Mouse (Mus musculus) urinary bladder, adult 2 months (tissue): Measurements from ENCODE around the gene Hoxd3. TPM values are rescaled to one million over a fixed set of nuclear protein-coding genes. Genes with fewer than 3 reads are reported as not detected.

Experiments used
- DNase-seq: peaks from one replicate; pipeline ENCODE4 v3.0.0; 2022; ENCODE audit warnings: low spot score
- polyA plus RNA-seq: library from polyadenylated mRNA; depleted of rRNA; stranded (reverse); fragments of >200 nt; gene quantifications from 2 replicates; pipeline ENCODE4 v1.2.3, GENCODE M21; 2012

Hoxd3 gene
- polyA plus RNA-seq, 1 experiment: 2.6 TPM

GRCm38 (mm10) chr2:74679596-74679971 lies 32.1 kb upstream of the Hoxd3 start:
- DNase-seq: peak; percentile 34

GRCm38 (mm10) chr2:74679980-74680379 lies 31.7 kb upstream of the Hoxd3 start:
- DNase-seq: no peak

GRCm38 (mm10) chr2:74680561-74681398 lies 30.9 kb upstream of the Hoxd3 start:
- no peak for DNase-seq

DNA sequence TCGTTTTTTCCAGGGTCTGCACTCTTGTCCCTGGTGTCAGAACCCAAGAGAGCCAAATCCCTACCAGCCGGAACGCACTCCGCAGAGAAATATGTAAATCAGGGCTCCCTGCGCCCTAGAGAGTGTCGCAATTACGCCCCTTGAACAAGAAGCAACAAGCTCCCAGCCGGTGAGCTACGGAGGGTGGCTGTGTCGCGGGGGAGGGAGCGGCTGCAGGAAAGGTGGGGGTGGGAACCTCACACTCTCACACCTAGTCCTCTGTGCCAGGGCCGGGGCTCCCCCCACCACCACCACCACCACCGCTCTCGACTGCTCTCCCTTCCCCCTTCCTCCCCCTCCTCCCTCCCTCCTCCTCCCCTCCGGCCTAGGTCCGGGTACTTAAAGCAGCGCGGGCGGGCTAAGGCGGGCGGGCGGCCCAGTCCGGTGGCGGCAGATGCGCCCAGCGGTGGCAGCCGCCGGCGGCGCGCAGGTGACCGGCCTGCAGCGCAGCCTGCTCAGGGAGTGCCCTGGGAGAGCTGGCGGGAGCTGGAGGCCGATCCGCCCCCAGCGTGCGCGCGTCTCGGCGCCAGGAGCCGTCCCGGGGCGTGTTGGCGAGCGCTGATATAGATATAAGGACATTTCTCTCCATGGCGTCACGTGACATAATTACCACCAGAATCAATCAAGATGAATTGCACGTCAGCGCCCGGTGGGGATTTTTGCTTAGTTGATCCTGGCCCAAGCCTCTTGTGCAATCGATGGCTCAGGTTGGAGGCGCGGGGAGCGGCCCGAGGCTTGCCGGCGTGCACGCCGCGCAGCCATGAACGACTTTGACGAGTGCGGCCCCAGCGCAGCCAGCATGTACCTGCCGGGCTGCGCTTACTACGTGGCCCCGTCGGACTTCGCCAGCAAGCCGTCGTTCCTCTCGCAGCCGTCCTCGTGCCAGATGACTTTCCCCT lies 29.9 kb upstream of the Hoxd3 start:
- peak; percentile 57 for DNase-seq

- DNase-seq: peak; percentile 32
Measured at GRCm38 (mm10) chr2:74682796-74683195, 28.9 kb upstream of the Hoxd3 start.

- no peak for DNase-seq
Measured at GRCm38 (mm10) chr2:74683471-74683951, 28.2 kb upstream of the Hoxd3 start.

DNA sequence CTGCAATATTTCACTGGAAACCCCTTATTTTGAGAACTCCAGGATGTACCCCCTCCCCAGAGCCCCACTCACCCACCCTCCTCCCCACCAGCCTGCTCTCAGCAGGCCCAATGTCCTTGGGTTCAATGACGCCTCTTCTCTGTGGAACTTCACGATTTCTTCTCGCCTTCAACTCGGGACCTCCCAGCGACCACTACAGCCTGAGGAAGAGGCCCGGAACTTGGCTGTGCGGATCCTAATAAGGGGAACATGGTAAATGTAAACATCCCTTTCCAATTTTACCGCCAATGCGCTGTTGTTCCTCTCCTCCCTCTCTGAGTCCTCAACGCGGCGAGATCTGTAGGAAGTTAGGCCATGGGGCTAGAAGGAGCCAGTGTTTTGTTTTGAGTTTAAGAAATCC lies 27.6 kb upstream of the Hoxd3 start:
- no peak for DNase-seq

- no peak for DNase-seq
Measured at GRCm38 (mm10) chr2:74685059-74685603, 26.6 kb upstream of the Hoxd3 start.

DNA sequence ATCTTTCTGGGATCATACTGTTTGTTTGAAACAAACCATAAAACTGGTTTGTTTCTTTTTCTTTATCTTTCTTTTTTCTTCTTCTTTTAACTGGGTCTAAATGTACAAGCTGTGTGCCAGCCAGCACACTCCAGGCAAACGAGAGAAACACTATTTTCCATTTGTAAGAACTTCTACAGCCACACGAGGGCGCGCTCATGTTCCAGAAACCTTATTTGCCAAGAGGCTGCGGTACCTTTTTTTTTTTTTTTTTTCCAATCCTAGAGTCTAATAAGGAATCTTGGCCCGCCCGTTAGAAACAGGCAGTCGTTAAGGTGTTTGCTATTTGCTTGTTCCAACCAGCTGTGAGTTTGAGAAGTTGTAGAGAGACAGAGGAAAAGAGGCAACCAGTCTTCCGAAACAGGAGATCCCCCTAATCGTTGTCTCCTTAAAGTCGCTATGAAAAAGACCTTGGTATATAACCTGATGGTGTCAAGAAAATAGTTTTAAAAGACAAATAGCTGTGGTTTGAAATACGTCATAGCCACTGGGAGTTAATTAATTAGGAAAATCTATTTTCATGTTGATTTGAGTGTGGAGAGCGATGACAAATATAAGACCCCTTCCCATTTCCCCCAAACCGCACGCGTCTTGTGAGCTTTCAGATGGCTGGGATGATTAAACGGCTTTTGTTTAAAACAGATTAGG lies 25.3 kb upstream of the Hoxd3 start:
- no peak for DNase-seq

DNA sequence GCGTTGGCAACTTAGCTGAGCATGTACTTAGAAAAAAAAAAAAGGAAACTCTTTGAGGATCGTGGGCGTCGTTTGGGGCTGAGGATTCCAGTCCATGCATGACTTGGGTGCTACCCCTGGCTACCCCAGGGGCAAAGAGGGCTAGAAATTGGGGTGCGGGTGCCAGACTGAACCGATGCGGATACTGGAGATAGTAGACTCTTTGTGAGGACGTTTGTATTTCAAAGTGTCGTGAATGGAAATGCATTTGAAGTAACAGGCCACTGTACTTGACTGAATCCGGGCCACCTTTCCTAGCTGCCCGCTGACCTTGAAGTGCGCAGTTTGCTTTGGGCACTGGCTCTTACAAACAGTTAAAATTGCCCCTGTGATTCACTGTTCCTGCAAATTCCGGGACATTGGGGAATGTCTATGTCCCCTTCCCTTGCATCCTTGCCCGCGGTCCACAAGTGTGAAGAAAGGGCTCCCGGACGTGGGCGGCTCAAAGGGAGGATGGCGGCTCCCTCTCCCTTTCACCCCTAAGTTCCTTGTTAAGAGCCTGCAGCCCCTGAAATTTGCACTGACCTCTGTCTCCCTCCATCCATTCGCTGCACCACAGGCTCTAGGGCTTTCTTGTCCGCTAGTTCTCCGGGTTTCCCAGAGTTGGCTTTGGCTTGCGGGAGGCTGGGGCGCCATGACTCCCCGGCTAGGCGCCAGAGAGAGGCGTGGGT lies 24.6 kb upstream of the Hoxd3 start:
- DNase-seq: no peak

GRCm38 (mm10) chr2:74687698-74688555 lies 23.8 kb upstream of the Hoxd3 start:
- DNase-seq: peak; percentile 12

DNA sequence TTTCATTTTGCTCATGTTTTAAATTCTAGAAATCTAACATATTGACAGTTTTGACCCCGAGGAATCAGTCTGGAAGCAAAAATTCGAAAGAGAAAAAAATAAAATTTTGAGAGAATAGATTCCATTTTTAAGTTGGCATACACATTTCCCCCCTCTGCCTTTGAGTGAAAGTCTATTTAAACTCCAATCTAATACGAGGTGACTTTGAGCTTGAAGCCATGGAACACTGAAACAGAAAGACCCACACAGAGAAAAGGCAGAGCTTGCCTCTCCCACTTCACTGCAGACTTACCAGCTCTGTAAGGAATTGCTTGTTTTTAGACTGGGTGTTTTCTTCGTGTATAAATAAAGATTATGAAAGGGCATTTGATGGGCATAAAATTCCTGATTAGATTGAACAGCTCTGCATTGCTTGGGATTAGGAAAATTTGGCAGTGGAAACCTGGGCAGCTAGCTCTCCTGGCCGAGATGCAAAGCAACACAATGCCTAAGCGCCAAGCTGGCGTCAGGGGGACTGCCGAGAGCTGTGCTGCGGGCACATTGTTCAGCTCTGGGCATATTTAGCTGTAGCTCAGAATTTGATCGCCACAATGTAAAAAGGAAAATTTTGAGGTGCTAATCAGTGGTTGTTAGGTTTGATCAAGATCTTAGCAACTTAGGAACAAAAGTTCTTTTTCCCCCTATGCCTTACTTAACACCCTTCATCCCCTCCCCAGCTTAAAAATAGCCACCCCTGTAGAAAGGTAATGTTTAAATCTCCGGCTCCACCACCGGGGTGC lies 22.7 kb upstream of the Hoxd3 start:
- peak; percentile 15 for DNase-seq

DNA sequence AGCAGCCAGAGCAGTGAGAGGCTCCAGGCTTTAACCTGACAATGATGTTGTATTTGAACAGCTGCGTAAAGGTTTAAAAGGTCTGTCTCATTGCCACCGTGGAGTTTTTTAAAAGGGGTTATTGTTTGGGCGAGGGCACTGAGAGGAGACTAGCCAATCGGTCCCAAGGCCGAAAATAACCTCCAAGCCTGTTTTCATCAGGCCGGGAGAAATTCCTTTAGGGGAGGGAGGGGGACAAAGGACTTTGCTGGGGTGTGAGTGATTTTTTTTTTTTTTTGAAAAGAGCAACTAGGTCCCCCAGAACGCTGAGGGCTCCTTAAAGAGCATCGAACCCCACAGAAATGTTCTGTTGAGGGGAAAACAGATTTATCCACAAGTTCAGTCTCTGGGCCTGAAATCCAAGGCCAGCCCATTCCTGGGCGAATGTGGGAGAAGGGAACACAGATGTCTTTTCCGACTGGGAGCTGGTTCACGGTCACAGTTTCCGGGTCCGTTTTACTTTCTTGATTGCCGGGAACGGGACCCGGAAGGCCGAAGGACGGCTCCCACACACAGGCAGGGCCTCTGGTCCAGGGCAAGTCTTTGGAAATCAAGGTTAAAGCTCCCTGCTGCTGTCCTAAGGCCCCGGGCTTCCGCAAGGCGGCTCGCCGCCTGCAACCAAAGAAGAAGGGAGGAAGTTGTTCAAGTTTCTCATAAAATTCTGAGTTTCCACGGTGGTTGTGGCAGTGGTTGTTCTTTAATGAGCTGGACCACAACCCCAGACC lies 22.0 kb upstream of the Hoxd3 start:
- DNase-seq: peak; percentile 17

DNA sequence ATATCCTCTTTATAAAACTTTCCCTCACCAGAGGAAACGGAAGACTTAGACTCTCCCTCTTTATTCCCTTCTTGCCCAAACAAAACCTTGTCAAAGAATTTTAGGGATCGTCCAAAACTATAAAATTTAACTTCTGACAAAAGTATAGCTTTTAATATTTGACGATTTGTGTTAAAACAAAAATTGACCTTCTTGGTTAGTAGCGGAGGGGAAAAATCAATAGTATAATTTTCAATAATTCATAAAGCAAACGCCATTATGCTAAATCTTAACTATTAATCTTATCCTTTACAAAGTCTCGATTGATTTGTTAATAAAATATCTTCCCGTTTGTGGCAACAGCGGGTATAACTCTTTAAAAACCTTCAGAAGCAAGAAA lies 21.4 kb upstream of the Hoxd3 start:
- no peak for DNase-seq

- DNase-seq: peak; percentile 75
Measured at GRCm38 (mm10) chr2:74691022-74691951, 20.4 kb upstream of the Hoxd3 start, which contains the start of gene Hoxd10. Gene Hoxd10, plus strand, starts transcription at chr2:74691924.

DNA sequence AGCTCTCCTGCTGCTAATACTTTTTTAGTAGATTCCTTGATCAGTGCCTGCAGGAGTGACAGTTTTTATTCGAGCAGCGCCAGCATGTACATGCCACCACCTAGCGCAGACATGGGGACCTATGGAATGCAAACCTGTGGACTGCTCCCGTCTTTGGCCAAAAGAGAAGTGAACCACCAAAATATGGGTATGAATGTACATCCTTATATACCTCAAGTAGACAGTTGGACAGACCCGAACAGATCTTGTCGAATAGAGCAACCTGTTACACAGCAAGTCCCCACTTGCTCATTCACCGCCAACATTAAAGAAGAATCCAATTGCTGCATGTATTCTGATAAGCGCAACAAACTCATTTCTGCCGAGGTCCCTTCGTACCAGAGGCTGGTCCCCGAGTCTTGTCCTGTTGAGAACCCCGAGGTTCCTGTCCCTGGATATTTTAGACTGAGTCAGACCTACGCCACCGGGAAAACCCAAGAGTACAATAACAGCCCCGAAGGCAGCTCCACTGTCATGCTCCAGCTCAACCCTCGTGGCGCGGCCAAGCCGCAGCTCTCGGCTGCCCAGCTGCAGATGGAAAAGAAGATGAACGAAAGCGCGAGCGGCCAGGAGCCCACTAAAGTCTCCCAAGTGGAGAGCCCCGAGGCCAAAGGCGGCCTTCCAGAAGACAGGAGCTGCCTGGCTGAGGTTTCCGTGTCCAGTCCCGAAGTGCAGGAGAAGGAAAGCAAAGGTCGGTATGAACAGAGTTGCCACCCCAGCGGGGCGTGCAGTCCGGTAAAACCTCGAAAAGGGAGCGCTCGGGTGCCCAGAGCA lies 19.5 kb upstream of the Hoxd3 start:
- DNase-seq: no peak
